Mouse (Mus musculus) 3134 (cell line): ENCODE results near the gene Gm4969.
A peak's percentile ranks its signal among the peaks of the same experiment; 100 is the strongest.

Source experiments
- DNase-seq: peaks from one replicate; pipeline ENCODE4 v3.0.0-alpha.2; 2011; ENCODE audit warnings: low spot score; ENCODE audit not compliant: insufficient read length; ENCODE audit errors: extremely low read depth

Gm4969 gene

DNA sequence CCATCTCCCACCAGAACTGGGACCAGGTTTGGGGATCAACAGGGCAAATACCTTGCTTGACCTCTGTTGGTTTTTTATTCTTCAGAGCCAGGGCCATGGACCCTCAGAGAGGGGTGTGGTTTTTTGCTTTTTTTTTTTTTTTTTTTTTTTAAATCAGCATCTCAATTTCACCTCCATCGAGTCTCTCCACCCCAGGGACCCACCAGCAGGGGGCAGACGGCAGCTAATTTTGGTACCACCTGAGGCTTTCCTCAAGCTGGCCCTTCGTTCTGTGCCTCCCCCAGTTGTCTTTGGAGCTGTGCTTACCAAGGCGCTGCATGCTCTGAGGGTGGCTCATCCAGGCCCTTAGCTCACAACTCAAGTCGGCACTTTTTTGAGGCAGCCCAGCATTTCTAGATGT is 19.2 kb upstream of the Gm4969 start:
- no peak for DNase-seq

DNA sequence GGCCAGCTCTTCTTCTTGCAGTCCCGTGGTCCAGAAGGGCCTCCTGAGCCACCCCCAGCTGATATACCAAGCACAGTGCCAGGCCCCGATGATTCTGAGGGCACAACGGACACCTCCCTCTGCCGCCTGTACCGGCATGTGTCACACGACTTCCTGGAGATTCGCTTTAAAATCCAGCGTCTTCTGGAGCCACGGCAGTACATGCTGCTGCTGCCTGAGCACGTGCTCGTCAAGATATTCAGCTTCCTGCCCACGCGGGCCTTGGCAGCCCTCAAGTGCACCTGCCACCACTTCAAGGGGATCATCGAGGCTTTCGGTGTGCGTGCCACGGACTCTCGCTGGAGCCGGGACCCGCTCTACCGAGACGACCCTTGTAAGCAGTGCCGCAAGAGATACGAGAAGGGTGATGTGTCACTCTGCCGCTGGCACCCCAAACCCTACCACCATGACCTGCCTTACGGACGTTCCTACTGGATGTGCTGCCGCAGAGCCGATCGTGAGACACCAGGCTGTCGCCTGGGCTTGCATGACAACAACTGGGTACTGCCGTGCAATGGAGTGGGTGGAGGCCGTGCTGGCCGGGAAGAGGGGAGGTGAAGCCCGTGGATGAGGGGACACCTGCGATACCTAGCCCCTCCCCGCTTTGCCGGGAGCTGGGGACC is 18.6 kb upstream of the Gm4969 start:
- no peak for DNase-seq

DNA sequence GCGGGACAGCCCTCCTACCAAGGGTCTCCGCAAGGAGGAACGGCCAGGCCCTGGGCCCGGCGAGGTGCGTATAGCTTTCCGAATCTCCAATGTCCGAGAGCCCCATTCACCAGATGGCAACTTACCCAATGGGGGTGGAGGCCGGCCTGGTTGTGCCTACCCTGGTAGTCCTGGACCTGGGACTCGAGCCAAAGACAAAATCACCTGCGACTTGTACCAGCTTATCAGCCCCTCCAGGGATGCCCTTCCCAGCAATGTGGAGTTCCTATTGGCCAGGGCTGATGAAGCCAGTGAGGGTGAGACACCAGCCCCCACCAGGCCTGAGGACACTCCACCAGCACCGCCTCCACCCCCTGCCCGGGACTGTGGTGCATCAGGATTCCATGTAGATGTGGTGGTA is 18.0 kb upstream of the Gm4969 start:
- DNase-seq = no peak

DNA sequence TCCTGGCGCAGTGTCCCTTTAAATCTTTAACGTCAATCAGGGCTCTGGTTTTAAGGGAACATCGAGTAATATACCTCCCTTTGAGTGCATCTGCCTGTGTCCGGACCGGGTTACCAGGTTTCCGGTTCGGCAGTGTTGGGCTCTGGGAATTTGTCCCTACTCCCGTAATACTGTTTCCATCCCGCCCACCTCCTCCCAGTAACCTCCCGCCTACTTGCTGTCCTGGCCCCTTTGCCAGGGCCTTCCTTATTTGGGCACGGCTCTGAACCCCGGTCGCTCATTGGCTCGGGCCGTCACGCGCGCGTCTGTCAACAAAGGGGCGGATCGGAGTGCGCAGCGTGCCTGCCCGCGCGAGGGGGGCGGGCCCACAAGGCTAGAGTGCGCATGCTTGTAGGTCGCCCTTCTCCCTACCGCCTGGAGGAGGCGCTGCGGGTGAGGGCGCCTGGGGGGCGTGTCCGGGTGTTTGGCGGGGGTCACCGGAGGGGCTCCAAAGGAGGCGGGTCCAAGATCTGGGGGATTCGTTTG is 13.2 kb upstream of the Gm4969 start:
- DNase-seq = peak; percentile 97

DNA sequence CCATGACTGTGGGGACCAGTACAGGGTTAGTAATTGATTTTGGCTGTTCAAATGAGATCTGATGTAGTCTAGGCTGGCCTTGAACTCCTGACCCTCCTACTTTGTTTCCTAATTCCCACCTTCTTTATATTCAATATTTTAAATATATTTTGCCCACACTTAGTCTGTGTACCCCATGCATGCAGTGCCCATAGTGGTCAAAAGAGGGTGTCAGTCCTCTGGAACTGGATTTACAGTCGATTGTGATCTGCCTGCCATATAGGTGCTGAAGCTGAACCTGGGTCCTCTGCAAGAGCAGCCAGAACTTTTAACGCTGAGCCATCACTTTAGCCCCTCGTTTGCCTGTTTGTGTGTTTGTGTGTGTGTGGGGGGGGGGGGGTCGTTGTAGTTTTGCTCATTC is 12.5 kb upstream of the Gm4969 start:
- DNase-seq = no peak

DNA sequence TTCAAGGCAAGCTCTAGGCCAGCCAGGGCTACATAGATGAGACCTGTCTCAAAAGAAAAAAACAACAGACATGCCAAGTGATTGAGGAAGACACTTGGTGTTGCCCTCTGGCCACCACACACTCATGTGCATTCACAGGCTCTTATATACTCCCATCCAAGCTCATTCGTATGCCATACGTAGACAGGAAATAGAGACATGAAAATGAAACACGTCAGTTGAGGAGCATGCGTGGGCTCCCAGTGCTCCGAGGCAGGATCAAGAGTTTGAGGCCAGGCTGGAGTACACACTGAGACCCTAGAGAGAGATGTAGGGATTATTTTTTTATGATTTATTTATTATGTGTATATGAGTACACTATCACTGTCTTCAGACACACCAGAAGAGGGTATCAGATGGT is 11.2 kb upstream of the Gm4969 start:
- no peak for DNase-seq

DNA sequence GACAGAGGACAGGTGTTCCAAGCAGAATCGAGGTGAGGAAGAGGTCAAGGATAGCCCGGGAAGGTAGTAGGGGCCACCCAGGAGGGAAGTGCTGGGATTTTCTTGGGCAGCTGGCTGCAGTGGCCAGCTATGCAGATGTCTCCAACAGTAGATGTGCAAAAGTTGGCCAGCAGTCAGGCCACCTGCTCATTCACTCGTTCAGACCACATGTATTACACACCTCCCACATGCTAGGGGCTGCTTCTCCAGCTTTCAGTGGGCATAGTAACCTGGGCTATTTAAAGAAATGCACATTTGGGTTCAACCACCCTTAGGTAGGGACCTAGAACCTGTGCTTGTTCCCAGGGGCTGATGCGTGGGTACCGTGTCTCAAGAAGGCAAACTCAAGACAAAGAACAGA is 9.6 kb upstream of the Gm4969 start:
- no peak for DNase-seq

DNA sequence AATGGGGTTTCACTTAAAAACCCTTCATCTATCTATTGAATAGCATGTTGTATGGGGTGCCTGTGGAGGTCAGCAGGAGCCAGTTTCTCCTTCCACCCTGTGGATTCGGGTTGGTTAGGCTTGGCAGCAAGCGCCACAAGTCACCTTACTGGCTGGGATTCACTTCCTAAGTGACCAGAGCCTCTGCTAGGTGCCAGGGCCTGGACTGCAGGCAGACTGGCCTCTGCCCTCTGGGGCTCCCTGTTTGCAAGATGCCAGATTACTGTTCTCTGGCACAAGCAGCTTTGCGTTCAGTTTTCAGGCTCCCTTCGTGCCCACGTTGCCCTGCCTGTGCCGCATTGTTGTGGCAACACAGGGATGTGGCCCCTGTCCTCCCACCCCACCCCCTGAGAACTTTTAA is 6.5 kb upstream of the Gm4969 start:
- DNase-seq = no peak

DNA sequence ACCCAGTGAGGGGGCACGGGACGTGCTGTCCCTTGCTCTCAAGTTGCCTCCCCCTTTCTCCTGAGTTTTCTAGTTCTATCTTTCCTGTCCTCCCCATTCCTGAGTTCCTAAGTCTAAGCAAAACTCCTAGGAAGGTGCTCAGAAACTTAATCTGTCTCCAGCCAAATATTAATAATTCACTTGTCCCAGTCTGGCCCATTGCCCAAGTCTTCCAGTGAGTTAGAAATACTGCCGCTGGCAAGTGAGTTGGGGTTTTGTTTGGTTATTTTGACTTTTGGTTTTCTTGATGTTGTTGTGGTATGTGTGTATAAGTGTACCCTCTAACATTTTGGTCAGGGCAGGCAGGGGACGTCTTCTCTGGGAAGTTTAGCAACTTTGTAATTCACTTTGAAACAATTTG is 3.5 kb upstream of the Gm4969 start:
- no peak for DNase-seq

DNA sequence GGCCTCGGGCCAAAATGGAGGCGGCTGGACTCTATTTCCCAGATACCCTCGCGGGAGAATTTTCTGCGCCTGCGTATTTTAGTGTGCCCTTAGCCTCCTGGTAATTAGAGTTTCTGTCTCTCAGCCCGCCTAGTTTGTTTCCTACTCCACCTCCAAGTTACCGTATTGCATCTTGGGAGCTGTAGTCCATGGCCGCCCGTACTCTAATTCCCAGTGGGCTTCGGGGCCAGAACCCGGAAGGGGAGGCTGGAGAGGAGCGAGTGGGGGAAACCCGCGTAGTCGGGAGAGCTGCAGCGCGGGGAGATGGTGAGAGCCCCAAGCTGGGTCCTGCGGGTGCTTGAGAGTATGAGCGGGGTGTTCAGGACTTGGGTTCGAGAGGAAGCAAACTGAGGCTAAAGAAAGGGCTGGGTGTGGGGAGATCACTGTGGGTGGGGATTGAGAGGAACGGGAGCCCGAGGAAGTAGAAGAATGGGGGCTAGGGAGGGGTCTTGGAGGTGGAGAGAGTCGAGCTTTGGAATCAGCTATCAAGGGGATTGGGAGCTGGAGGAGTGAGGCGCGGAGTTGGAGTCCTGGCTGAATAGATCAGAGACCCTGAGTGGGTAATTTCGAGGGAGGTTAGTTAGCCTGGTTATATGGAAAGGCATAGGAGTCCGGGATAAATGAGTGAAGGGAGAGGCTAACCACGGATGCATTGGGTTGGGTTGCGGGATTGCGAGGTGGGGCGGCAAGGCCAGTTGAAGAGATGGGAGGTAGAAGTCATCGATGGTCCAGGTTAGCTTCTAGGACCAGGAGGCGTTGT is 1.7 kb upstream of the Gm4969 start, which contains the start of gene Fbxo46:
Gene Fbxo46 (plus strand): TSS at position 229 of the 799 bp plus-strand sequence.
- DNase-seq = peak; percentile 83

DNA sequence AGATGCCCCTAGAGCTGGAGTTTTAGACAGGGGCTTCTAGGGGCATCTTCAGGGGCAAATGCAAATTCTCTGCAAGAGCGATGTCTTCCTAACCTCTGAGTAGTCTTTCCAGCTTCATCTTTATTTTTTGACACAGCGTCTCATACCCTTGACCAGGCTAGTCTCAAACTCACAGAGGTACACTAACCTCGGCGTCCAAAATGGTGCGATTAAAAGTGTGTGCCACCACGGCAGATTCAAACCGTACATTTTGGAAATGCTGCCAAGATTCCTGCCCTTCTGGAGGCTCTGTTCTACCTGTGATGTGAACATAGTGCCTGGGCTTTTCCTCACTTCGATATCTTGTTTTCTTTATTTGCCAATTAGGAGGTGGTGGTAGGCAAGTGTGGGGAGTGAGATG is 915 bp upstream of the Gm4969 start:
- no peak for DNase-seq

DNA sequence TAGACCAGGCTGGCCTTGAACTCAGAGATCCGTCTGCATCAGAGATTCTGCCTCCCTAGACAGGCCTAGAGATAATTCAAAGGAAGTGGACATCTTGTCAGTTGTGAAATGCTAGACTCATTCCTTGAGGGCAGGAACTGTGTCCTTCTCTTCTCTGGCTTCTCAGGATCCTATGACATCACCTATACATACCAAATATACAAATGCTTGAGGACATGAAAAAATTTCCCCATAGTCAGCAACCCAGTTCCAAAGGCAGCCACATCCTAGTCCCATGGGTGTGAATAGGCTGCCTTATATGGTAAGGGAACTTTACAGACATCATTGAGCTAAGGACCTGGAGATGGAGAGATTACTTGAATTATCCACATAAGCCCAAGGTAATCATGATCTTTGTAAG is 8.6 kb downstream of the Gm4969 start:
- DNase-seq = no peak

DNA sequence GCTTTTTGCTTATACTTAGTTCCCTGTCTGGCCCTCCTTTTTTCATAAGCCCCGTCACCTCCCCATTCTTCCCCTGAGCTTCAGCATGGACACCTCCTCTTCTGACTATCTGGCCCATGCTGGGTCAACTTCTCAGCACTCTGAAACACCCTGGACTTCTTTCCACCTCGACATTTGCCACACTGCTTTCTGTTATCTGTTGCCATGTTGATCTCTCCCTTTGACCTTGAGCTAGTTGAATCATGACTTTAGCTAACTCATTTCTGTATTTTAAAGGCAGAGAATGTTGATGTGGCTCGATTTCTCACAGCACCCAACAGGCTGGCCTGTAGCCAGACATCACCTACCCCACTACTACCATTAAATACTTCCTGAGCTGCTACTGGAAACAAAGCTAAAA is 10.7 kb downstream of the Gm4969 start:
- DNase-seq = no peak

DNA sequence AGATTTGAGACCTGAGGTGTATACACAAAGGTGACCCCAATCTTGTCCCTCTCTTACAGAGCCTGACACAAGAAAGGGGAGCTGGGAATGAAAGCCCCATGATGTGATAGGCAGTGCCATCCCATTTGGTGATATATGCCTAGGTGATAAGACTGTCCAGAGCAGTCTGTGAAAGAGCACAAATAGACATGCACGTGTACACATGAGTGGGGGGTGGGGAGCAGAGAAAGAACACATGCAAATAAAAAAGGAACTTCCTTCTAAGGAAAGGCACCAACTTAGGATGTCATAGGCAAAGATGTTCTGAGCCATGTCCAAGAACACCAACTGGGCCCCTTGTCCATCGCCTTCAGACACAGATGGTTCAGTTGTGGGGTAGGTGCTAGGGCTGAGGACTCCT is 13.7 kb downstream of the Gm4969 start:
- no peak for DNase-seq

DNA sequence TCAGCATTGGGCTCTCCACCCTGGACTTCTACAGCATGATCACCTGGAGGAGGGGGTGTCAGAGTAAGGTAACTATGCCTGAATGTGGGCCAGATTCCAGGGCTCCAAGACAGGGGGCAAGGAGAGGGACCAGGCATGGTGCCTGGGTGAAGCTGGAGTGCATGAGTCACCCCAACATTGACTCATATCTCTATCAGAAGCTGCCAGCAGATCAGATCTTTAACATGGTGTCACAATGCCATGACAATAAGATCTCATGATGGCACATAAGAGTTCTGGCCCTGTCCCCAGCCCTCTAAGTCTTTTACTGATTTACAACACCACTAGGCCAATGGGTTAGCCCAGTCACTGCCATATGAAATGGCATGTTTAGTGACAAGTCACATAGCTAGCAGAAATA is 14.4 kb downstream of the Gm4969 start:
- no peak for DNase-seq

DNA sequence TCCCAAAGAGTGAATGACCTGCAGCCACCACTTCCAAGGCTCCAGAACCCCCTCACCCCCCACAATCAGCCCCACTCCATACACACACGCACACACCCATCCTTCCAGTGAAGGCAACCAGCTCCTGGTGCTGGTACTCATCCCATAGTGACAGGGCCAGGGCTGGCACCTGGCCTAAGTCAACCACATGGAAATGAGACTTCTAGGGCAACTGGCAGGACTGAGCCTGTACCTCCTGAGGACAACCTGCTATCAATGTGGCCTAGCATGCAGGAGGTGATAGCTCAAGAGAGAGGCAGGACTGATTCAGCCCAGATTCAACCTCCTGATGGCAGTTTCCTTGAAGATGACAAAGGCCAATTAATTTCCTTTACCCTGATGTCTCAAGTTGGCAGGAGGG is 17.9 kb downstream of the Gm4969 start:
- no peak for DNase-seq

DNA sequence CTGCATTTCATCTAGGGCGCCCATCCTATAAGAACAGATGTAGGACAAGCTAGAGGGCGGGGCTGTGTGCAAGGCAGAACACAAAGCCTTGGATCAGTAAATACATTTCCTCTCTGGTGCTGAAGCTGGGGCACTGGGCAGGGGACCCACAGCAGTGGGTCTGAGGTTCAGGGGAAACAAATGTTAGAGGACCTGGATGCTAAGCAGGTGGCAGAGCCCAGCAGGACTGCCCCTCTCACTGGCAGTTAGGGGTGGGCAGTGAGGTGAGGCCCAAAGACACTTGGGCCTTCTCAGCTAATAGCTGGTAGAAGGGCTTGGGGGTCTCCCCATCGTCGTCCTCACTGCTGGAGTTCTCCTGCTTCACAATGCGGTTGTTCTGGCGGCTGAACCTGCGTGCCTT is 19.4 kb downstream of the Gm4969 start:
- no peak for DNase-seq

DNA sequence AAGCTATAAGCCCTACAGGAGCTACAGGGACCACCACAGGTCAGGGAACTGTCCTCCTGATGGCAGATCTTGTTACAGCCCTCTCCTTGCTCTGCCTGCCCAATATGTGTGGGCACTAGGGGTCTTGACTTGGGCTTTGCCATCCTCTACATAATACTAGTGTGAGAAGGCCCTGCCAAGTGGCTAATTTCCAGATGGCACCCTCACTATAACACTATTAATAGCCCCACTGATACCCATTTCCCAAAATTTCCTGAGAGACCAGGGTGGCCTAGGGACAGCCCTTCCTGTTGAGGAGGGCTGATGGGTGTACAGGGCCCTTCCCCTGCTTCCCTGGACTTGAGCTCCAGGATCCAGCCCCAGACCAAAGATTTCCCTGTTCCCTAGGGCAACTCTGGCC is 20.3 kb downstream of the Gm4969 start:
- DNase-seq = no peak

DNA sequence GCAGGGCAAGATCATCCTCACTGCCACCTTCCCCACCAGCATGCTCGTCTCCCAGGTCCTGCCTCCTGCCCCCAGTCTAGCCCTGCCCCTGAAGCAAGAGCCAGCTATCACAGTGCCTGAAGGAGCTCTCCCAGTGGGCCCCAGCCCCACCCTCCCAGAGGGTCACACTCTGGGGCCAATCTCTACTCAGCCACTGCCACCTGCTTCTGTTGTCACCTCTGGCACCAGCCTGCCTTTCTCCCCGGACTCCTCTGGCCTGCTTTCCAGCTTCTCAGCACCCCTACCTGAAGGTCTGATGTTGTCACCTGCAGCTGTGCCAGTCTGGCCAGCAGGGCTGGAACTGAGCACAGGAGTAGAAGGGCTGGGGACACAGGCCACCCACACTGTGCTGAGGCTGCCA is 21.0 kb downstream of the Gm4969 start:
- DNase-seq = no peak

DNA sequence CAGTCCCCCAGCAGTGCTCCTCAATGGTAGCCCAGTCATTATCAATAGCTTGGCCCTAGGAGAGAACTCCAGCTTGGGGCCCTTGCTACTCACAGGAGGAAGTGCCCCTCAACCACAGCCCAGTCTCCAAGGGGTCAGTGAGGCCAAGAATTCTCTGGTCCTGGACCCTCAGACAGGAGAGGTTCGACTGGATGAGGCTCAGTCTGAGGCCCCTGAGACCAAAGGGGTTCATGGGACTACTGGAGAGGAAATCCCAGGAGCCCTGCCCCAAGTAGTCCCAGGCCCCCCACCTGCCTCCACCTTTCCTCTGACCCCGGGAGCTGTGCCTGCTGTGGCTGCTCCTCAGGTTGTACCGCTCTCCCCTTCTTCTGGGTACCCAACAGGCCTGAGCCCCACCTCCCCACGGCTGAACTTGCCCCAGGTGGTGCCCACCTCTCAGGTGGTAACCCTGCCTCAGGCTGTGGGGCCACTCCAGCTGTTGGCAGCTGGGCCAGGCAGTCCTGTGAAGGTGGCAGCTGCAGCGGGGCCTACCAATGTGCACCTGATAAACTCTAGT is 21.7 kb downstream of the Gm4969 start:
- DNase-seq = no peak

DNA sequence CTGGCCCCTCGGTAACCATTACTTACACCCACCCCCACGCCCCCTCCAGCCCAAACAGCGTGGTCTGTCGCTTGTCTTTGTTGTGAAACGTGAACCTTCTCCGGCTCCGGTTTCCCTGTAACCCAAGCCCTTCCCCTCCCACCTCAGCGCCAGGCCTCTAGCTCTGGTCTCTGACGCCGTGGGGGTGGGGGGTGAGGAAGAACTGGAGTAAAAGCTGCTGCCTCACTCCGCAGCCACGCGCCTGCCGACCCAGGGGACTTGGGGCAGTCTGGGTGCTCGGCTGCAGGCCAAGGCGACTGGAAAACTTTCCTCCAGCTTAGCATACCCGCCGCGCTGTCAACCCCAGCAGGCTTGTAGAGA is 22.4 kb downstream of the Gm4969 start:
- DNase-seq = peak; percentile 84
